Mouse (Mus musculus): ENCODE measurements around the gene Cacnb1. TPM values are rescaled to one million over a fixed set of nuclear protein-coding genes. Genes with fewer than 3 reads are reported as not detected.

The Cacnb1 gene
- polyA plus RNA-seq, 1 experiment from 2014 or later, result 6.3 TPM

GRCm38 (mm10) chr11:98020710-98021109 lies 2.1 kb downstream of the Cacnb1 start:
- no peak overlapping the region for H3K9ac ChIP-seq (ENCODE audit: low read length)
- 59% methylated on average over 1 of the region's 1 CpGs for WGBS
- no peak for ATAC-seq (replicated peaks; ENCODE audit: extremely low read depth, insufficient read depth, low FRiP score)

GRCm38 (mm10) chr11:98019883-98020610 lies 2.8 kb downstream of the Cacnb1 start:
- no peak for ATAC-seq (replicated peaks; ENCODE audit: extremely low read depth, insufficient read depth, low FRiP score)
- no peak overlapping the region for H3K27ac ChIP-seq (ENCODE audit: low read length)
- H3K36me3 ChIP-seq (ENCODE audit: control insufficient read depth, insufficient read depth), result no peaks in the 10 kb centered on the region
- H3K4me2 ChIP-seq (ENCODE audit: low read depth, low read length), result no peak overlapping the region
- 56% methylated on average over 8 of the region's 8 CpGs for WGBS
- no peaks in the 10 kb centered on the region for H3K27me3 ChIP-seq (ENCODE audit: control insufficient read depth, insufficient read depth, low read length)
- H3K9me3 ChIP-seq (replicated peaks; ENCODE audit: control insufficient read depth, low read length), result no peaks in the 10 kb centered on the region
- H3K4me1 ChIP-seq (ENCODE audit: control insufficient read depth, insufficient read depth, low read length), result peaks cover 17% of the 10 kb centered on the region
- H3K9ac ChIP-seq (ENCODE audit: low read length), result no peak overlapping the region
- H3K4me3 ChIP-seq (ENCODE audit: low read length), result no peak overlapping the region

More at GRCm38 (mm10) chr11:98020710-98021109, 2.1 kb downstream of the Cacnb1 start:
- no peaks in the 10 kb centered on the region for H3K9me3 ChIP-seq (replicated peaks; ENCODE audit: control insufficient read depth, low read length)
- H3K36me3 ChIP-seq (ENCODE audit: control insufficient read depth, insufficient read depth), result no peaks in the 10 kb centered on the region
- H3K4me3 ChIP-seq (ENCODE audit: low read length), result no peak overlapping the region
- H3K4me1 ChIP-seq (ENCODE audit: control insufficient read depth, insufficient read depth, low read length), result peaks cover 17% of the 10 kb centered on the region
- H3K4me2 ChIP-seq (ENCODE audit: low read depth, low read length), result no peak overlapping the region
- no peak overlapping the region for H3K27ac ChIP-seq (ENCODE audit: low read length)
- H3K27me3 ChIP-seq (ENCODE audit: control insufficient read depth, insufficient read depth, low read length), result no peaks in the 10 kb centered on the region

- H3K27ac ChIP-seq (ENCODE audit: low read length), result no peak overlapping the region
- H3K27me3 ChIP-seq (ENCODE audit: control insufficient read depth, insufficient read depth, low read length), result no peaks in the 10 kb centered on the region
- H3K9me3 ChIP-seq (replicated peaks; ENCODE audit: control insufficient read depth, low read length), result no peaks in the 10 kb centered on the region
- H3K9ac ChIP-seq (ENCODE audit: low read length), result no peak overlapping the region
- no peak overlapping the region for H3K4me2 ChIP-seq (ENCODE audit: low read depth, low read length)
- no peaks in the 10 kb centered on the region for H3K36me3 ChIP-seq (ENCODE audit: control insufficient read depth, insufficient read depth)
- peaks cover 17% of the 10 kb centered on the region for H3K4me1 ChIP-seq (ENCODE audit: control insufficient read depth, insufficient read depth, low read length)
- H3K4me3 ChIP-seq (ENCODE audit: low read length), result no peak overlapping the region
- no peak for ATAC-seq (replicated peaks; ENCODE audit: extremely low read depth, insufficient read depth, low FRiP score)
- 48% methylated on average over 10 of the region's 10 CpGs for WGBS
These were observed 3.8 kb downstream of the Cacnb1 start for GRCm38 (mm10) chr11:98018858-98019641.

GRCm38 (mm10) chr11:98018222-98018621 lies 4.6 kb downstream of the Cacnb1 start:
- Histone ChIP-seq H3K27me3 (ENCODE audit: control insufficient read depth, insufficient read depth, low read length) (no peaks in the 10 kb centered on the region), H3K4me1 (ENCODE audit: control insufficient read depth, insufficient read depth, low read length) (peaks cover 15% of the 10 kb centered on the region), H3K4me3 (ENCODE audit: low read length) (no peak overlapping the region), H3K9me3 (replicated peaks; ENCODE audit: control insufficient read depth, low read length) (no peaks in the 10 kb centered on the region), H3K4me2 (ENCODE audit: low read depth, low read length) (no peak overlapping the region), H3K9ac (ENCODE audit: low read length) (no peak overlapping the region), H3K36me3 (ENCODE audit: control insufficient read depth, insufficient read depth) (no peaks in the 10 kb centered on the region), H3K27ac (ENCODE audit: low read length) (no peak overlapping the region)
- WGBS, result 70% methylated on average over 6 of the region's 6 CpGs
- ATAC-seq (replicated peaks; ENCODE audit: extremely low read depth, insufficient read depth, low FRiP score), result no peak

GRCm38 (mm10) chr11:98016824-98017223 lies 6.0 kb downstream of the Cacnb1 start:
- H3K27me3 ChIP-seq (ENCODE audit: control insufficient read depth, insufficient read depth, low read length), result no peaks in the 10 kb centered on the region
- H3K9me3 ChIP-seq (replicated peaks; ENCODE audit: control insufficient read depth, low read length), result no peaks in the 10 kb centered on the region
- no peak overlapping the region for H3K27ac ChIP-seq (ENCODE audit: low read length)
- ATAC-seq (replicated peaks; ENCODE audit: extremely low read depth, insufficient read depth, low FRiP score), result no peak
- no peak overlapping the region for H3K4me2 ChIP-seq (ENCODE audit: low read depth, low read length)
- WGBS, result 82% methylated on average over 4 of the region's 4 CpGs
- H3K9ac ChIP-seq (ENCODE audit: low read length), result no peak overlapping the region
- no peak overlapping the region for H3K4me3 ChIP-seq (ENCODE audit: low read length)
- H3K4me1 ChIP-seq (ENCODE audit: control insufficient read depth, insufficient read depth, low read length), result peaks cover 8% of the 10 kb centered on the region
- H3K36me3 ChIP-seq (ENCODE audit: control insufficient read depth, insufficient read depth), result no peaks in the 10 kb centered on the region

GRCm38 (mm10) chr11:98016177-98016576 lies 6.7 kb downstream of the Cacnb1 start:
- H3K27ac ChIP-seq (ENCODE audit: low read length), result no peak overlapping the region
- H3K4me1 ChIP-seq (ENCODE audit: control insufficient read depth, insufficient read depth, low read length), result peaks cover 2% of the 10 kb centered on the region
- 88% methylated on average over 5 of the region's 5 CpGs for WGBS

GRCm38 (mm10) chr11:98012831-98013230 lies 10.0 kb downstream of the Cacnb1 start:
- no peaks in the 10 kb centered on the region for H3K9me3 ChIP-seq (replicated peaks; ENCODE audit: control insufficient read depth, low read length)
- H3K4me3 ChIP-seq (ENCODE audit: low read length), result no peak overlapping the region
- H3K27ac ChIP-seq (ENCODE audit: low read length), result no peak overlapping the region
- no peaks in the 10 kb centered on the region for H3K4me1 ChIP-seq (ENCODE audit: control insufficient read depth, insufficient read depth, low read length)
- H3K27me3 ChIP-seq (ENCODE audit: control insufficient read depth, insufficient read depth, low read length), result no peaks in the 10 kb centered on the region
- no peak overlapping the region for H3K9ac ChIP-seq (ENCODE audit: low read length)
- H3K4me2 ChIP-seq (ENCODE audit: low read depth, low read length), result no peak overlapping the region
- WGBS, result 83% methylated on average over 10 of the region's 10 CpGs
- H3K36me3 ChIP-seq (ENCODE audit: control insufficient read depth, insufficient read depth), result no peaks in the 10 kb centered on the region
- no peak for ATAC-seq (replicated peaks; ENCODE audit: extremely low read depth, insufficient read depth, low FRiP score)

More at GRCm38 (mm10) chr11:98016177-98016576, 6.7 kb downstream of the Cacnb1 start:
- Histone ChIP-seq H3K36me3 (ENCODE audit: control insufficient read depth, insufficient read depth) (no peaks in the 10 kb centered on the region), H3K9me3 (replicated peaks; ENCODE audit: control insufficient read depth, low read length) (no peaks in the 10 kb centered on the region), H3K27me3 (ENCODE audit: control insufficient read depth, insufficient read depth, low read length) (no peaks in the 10 kb centered on the region), H3K4me3 (ENCODE audit: low read length) (no peak overlapping the region), H3K4me2 (ENCODE audit: low read depth, low read length) (no peak overlapping the region), H3K9ac (ENCODE audit: low read length) (no peak overlapping the region)
- no peak for ATAC-seq (replicated peaks; ENCODE audit: extremely low read depth, insufficient read depth, low FRiP score)

- Histone ChIP-seq H3K27ac (ENCODE audit: low read length) (no peak overlapping the region), H3K27me3 (ENCODE audit: control insufficient read depth, insufficient read depth, low read length) (no peaks in the 10 kb centered on the region), H3K4me2 (ENCODE audit: low read depth, low read length) (no peak overlapping the region), H3K36me3 (ENCODE audit: control insufficient read depth, insufficient read depth) (no peaks in the 10 kb centered on the region), H3K9ac (ENCODE audit: low read length) (no peak overlapping the region), H3K4me1 (ENCODE audit: control insufficient read depth, insufficient read depth, low read length) (no peaks in the 10 kb centered on the region), H3K4me3 (ENCODE audit: low read length) (no peak overlapping the region), H3K9me3 (replicated peaks; ENCODE audit: control insufficient read depth, low read length) (no peaks in the 10 kb centered on the region)
- ATAC-seq (replicated peaks; ENCODE audit: extremely low read depth, insufficient read depth, low FRiP score), result no peak
- 53% methylated on average over 9 of the region's 9 CpGs for WGBS
These were observed 11.1 kb downstream of the Cacnb1 start for GRCm38 (mm10) chr11:98011716-98012115.

GRCm38 (mm10) chr11:98008087-98008486 lies 14.7 kb downstream of the Cacnb1 start:
- no peaks in the 10 kb centered on the region for H3K27me3 ChIP-seq (ENCODE audit: control insufficient read depth, insufficient read depth, low read length)
- ATAC-seq (replicated peaks; ENCODE audit: extremely low read depth, insufficient read depth, low FRiP score), result no peak
- WGBS, result 68% methylated on average over 11 of the region's 11 CpGs
- 0 out of 2 replicates have a peak, but pooled peaks cover 3% of the 10 kb centered on the region for H3K36me3 ChIP-seq (ENCODE audit: control insufficient read depth, insufficient read depth)
- no peak overlapping the region for H3K4me2 ChIP-seq (ENCODE audit: low read depth, low read length)
- H3K27ac ChIP-seq (ENCODE audit: low read length), result no peak overlapping the region
- H3K9ac ChIP-seq (ENCODE audit: low read length), result no peak overlapping the region
- H3K4me1 ChIP-seq (ENCODE audit: control insufficient read depth, insufficient read depth, low read length), result peaks cover 9% of the 10 kb centered on the region
- no peak overlapping the region for H3K4me3 ChIP-seq (ENCODE audit: low read length)
- no peaks in the 10 kb centered on the region for H3K9me3 ChIP-seq (replicated peaks; ENCODE audit: control insufficient read depth, low read length)
